Mouse (Mus musculus): ENCODE data around the gene Slc51a.

DNA sequence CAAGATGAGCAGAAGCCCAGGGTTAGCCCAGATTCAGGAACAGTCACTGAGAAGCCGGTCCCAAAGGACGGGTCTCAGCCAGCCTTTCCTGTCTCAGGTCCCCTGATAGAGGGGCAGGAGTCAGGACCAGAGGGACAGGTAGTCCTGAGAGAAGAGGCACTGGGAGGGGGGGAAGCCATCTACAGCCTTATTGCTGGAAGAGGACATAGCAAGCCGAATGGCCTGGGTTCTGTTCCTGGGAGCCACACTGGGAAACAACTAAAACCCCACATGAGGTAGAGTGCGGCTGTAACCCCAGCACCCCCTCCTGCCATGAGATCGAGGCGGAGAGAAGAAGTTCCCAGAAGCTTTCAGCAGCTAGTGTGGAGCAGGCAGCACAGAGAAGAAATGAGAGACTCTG, 26.3 kb upstream of the Slc51a start:
- no peak for TF ChIP-seq EP300 (IDR thresholded peaks at IDR 0.05; ENCODE audit: insufficient read depth, low read depth, low read length)
- no peak for TF ChIP-seq CTCF (IDR thresholded peaks at IDR 0.05; ENCODE audit: low read depth, low read length)

All from ES-Bruce4 (cell line).